Mouse (Mus musculus) ES-Bruce4 (cell line): ENCODE measurements at regions not wholly inside any gene's neighbourhood (a gene's known extent, or its start where the extent isn't known, plus 50 kb on each side); places are given as distances from the start of the nearest gene placed in this dataset.

Source experiments
- CTCF ChIP-seq: IDR thresholded peaks from one replicate; pipeline ENCODE4 v1.8.1; 2011; ENCODE audit warnings: low read depth, low read length
- EP300 ChIP-seq: IDR thresholded peaks from 2 replicates; pipeline ENCODE4 v1.6.1; 2011; ENCODE audit warnings: low read depth, low read length; ENCODE audit not compliant: insufficient read depth

- TF ChIP-seq CTCF (no peak), EP300 (no peak)
Measured at GRCm38 (mm10) chr12:13079832-13080231, 138.1 kb upstream of the Mycn start.
